18 mouse cellular contexts compared by ENCODE assay signal in genomic region chr3:86552170-86552569, GRCm38 (mm10). TPM values are rescaled to one million over a fixed set of nuclear protein-coding genes. Genes with fewer than 3 reads are reported as not detected.
DNase-seq lines count a peak whose midpoint lies in the region; ATAC-seq and TF ChIP-seq lines count a peak whose summit lies in the region.
"Had no signal": no experiment of that assay in that cellular context is flagged by ENCODE, and none has a peak within 500 bp of the region (broad histone marks: within the 10 kb centered on the region; RNA-seq: fewer than 3 reads in every experiment).

No protein-coding gene starts in this region.

- peaks cover 19% of the 10 kb centered on the region for H3K4me1 ChIP-seq in hindbrain, embryonic 12.5 days
- H3K4me1 ChIP-seq in hindbrain, embryonic 10.5 days (replicated peaks), result peaks cover 35% of the 10 kb centered on the region
- peaks cover 17% of the 10 kb centered on the region for H3K4me1 ChIP-seq in embryonic facial prominence, embryonic 13.5 days
- H3K4me1 ChIP-seq in limb, embryonic 12.5 days (replicated peaks), result peaks cover 38% of the 10 kb centered on the region
- no peaks in the 10 kb centered on the region for H3K4me1 ChIP-seq in forebrain, postnatal 0 days (ENCODE audit: insufficient read depth)

- H3K27me3 ChIP-seq in hindbrain, embryonic 12.5 days, result peaks cover 11% of the 10 kb centered on the region
- H3K27me3 ChIP-seq in hindbrain, embryonic 10.5 days (ENCODE audit: insufficient read depth, poor library complexity, severe bottlenecking), result peaks cover 75% of the 10 kb centered on the region
- H3K27me3 ChIP-seq in embryonic facial prominence, embryonic 13.5 days, result peaks cover 24% of the 10 kb centered on the region
- peaks cover 4% of the 10 kb centered on the region; the same call in 1 of the 2 replicates for H3K27me3 ChIP-seq in limb, embryonic 12.5 days
- peaks cover 72% of the 10 kb centered on the region for H3K27me3 ChIP-seq in forebrain, postnatal 0 days (ENCODE audit: insufficient read depth, low read length)

- no peaks in the 10 kb centered on the region for H3K9me3 ChIP-seq in hindbrain, embryonic 12.5 days (replicated peaks)
- H3K9me3 ChIP-seq in hindbrain, embryonic 10.5 days, result no peaks in the 10 kb centered on the region
- H3K9me3 ChIP-seq in embryonic facial prominence, embryonic 13.5 days, result no peaks in the 10 kb centered on the region
- no peaks in the 10 kb centered on the region for H3K9me3 ChIP-seq in limb, embryonic 12.5 days
- no peaks in the 10 kb centered on the region for H3K9me3 ChIP-seq in forebrain, postnatal 0 days (ENCODE audit: low read length)
- H3K9me3 ChIP-seq: forebrain, embryonic 12.5 days; megakaryocyte, embryonic 14.5 days; neural tube, embryonic 12.5 days had no signal

- H3K4me2 ChIP-seq in hindbrain, embryonic 12.5 days (replicated peaks), result peak overlapping the region; percentile 17; the same call in 1 of the 2 replicates
- H3K4me2 ChIP-seq in embryonic facial prominence, embryonic 13.5 days, result peak overlapping the region; percentile 71
- peak overlapping the region; percentile 41 for H3K4me2 ChIP-seq in limb, embryonic 12.5 days
- H3K4me2 ChIP-seq in forebrain, postnatal 0 days (ENCODE audit: low read depth), result no peak overlapping the region
- H3K4me2 ChIP-seq: forebrain, embryonic 12.5 days had no signal

- TF ChIP-seq CTCF in forebrain, postnatal 0 days (IDR thresholded peaks at IDR 0.05; ENCODE audit: low read depth), result no peak

- no peak overlapping the region for H3K4me3 ChIP-seq in hindbrain, embryonic 12.5 days
- no peak overlapping the region for H3K4me3 ChIP-seq in hindbrain, embryonic 10.5 days
- peak overlapping the region; percentile 13; the same call in 1 of the 2 replicates for H3K4me3 ChIP-seq in embryonic facial prominence, embryonic 13.5 days
- H3K4me3 ChIP-seq in limb, embryonic 12.5 days (replicated peaks), result no peak overlapping the region
- no peak overlapping the region for H3K4me3 ChIP-seq in forebrain, postnatal 0 days (ENCODE audit: low read depth, low read length)
- H3K4me3 ChIP-seq: forebrain, embryonic 12.5 days; megakaryocyte, embryonic 14.5 days; neural tube, embryonic 12.5 days had no signal

- H3K36me3 ChIP-seq in hindbrain, embryonic 12.5 days, result no peaks in the 10 kb centered on the region
- H3K36me3 ChIP-seq in hindbrain, embryonic 10.5 days, result no peaks in the 10 kb centered on the region
- no peaks in the 10 kb centered on the region for H3K36me3 ChIP-seq in embryonic facial prominence, embryonic 13.5 days
- H3K36me3 ChIP-seq in limb, embryonic 12.5 days, result no peaks in the 10 kb centered on the region
- no peaks in the 10 kb centered on the region for H3K36me3 ChIP-seq in forebrain, postnatal 0 days (ENCODE audit: insufficient read depth)
- H3K36me3 ChIP-seq: forebrain, embryonic 12.5 days; neural tube, embryonic 12.5 days had no signal

- H3K9ac ChIP-seq in hindbrain, embryonic 12.5 days, result no peak overlapping the region
- peak overlapping the region; percentile 61 for H3K9ac ChIP-seq in embryonic facial prominence, embryonic 13.5 days
- H3K9ac ChIP-seq in limb, embryonic 12.5 days (replicated peaks), result no peak overlapping the region
- H3K9ac ChIP-seq in forebrain, postnatal 0 days, result no peak overlapping the region
- H3K9ac ChIP-seq: forebrain, embryonic 12.5 days; neural tube, embryonic 12.5 days had no signal

- no peak for ATAC-seq in hindbrain, embryonic 12.5 days (ENCODE audit: low FRiP score)
- no peak for ATAC-seq in embryonic facial prominence, embryonic 13.5 days (ENCODE audit: insufficient number of reproducible peaks, insufficient read depth, low FRiP score, low TSS enrichment, low read depth)
- ATAC-seq in limb, embryonic 12.5 days (ENCODE audit: insufficient number of reproducible peaks, insufficient read depth, low FRiP score, low TSS enrichment, low read depth), result no peak
- ATAC-seq in forebrain, postnatal 0 days, result no peak

- H3K27ac ChIP-seq in hindbrain, embryonic 12.5 days, result peak overlapping the region; percentile 62; the same call in 1 of the 2 replicates
- H3K27ac ChIP-seq in hindbrain, embryonic 10.5 days, result no peak overlapping the region
- peak overlapping the region; percentile 94 for H3K27ac ChIP-seq in embryonic facial prominence, embryonic 13.5 days
- 0 out of 2 replicates have a peak overlapping the region, but pooled peaks have one; percentile 62 for H3K27ac ChIP-seq in limb, embryonic 12.5 days
- H3K27ac ChIP-seq in forebrain, postnatal 0 days (ENCODE audit: low read depth, low read length), result no peak overlapping the region
- H3K27ac ChIP-seq: forebrain, embryonic 12.5 days; neural tube, embryonic 12.5 days had no signal

- WGBS in hindbrain, embryonic 12.5 days, result 44% methylated on average over 5 of the region's 5 CpGs
- WGBS in hindbrain, embryonic 10.5 days, result 48% methylated on average over 5 of the region's 5 CpGs
- WGBS in embryonic facial prominence, embryonic 13.5 days, result 16% methylated on average over 5 of the region's 5 CpGs
- WGBS in limb, embryonic 12.5 days, result 17% methylated on average over 5 of the region's 5 CpGs
- 29% methylated on average over 5 of the region's 5 CpGs for WGBS in forebrain, postnatal 0 days

- DNase-seq in hindbrain, embryonic 10.5 days (ENCODE audit: low spot score), result no peak
- peak; percentile 69 for DNase-seq in retina, postnatal 1 day
- DNase-seq in forebrain, postnatal 0 days, result no peak
- DNase-seq in right cerebral cortex, adult 2 months (ENCODE audit: low spot score in 2 of 2), result no peak
- no peak for DNase-seq in thymus, postnatal 14 days
- DNase-seq: B cell, adult 2 months; cerebellum, adult 11 months; gastrocnemius, postnatal 14 days; layer of hippocampus, adult 9-11 months; left cerebral cortex, postnatal 4 days; lung, adult 2 months; thymus, adult 18-20 months had no signal

RNA-seq across cellular contexts. Expression of gene Mab21l2, which starts 3.7 kb away (rescaled TPM):
- polyA plus RNA-seq in hindbrain, embryonic 12.5 days (2016; fragmentation: Nextera tagmentation; extraction: Ambion mirVana), result 222 and 302 TPM in 2 replicates
- 37.6 and 121 TPM in 2 replicates for polyA plus RNA-seq in hindbrain, embryonic 10.5 days (2016; fragmentation: Nextera tagmentation; extraction: Ambion mirVana)
- 171 and 186 TPM in 2 replicates for polyA plus RNA-seq in embryonic facial prominence, embryonic 13.5 days (2015; fragmentation: Nextera tagmentation; extraction: Ambion mirVana)
- polyA plus RNA-seq in limb, embryonic 12.5 days (2016; fragmentation: Nextera tagmentation; extraction: Ambion mirVana), result 142 and 172 TPM in 2 replicates
- 1.3 and 2.3 TPM in 2 replicates for total RNA-seq in forebrain, postnatal 0 days (2014; rRNA removed)
- polyA plus RNA-seq in forebrain, postnatal 0 days (2015; fragmentation: Nextera tagmentation; extraction: Ambion mirVana), result 1.0 and 2.4 TPM in 2 replicates

Comparison
In these comparisons a context has a peak if more than half of its experiments do, and no peak if none do; other contexts are left out.
1. H3K27ac ChIP-seq: peak in hindbrain, embryonic 12.5 days (single experiment), embryonic facial prominence, embryonic 13.5 days (single experiment) and limb, embryonic 12.5 days (single experiment); none in hindbrain, embryonic 10.5 days (single experiment) and forebrain, postnatal 0 days (single experiment).
2. RNA of gene Mab21l2, which starts 3.7 kb away (polyA plus RNA-seq): 222 to 302 TPM in hindbrain, embryonic 12.5 days, 171 to 186 TPM in embryonic facial prominence, embryonic 13.5 days, 142 to 172 TPM in limb, embryonic 12.5 days and 37.6 to 121 TPM in hindbrain, embryonic 10.5 days; 1.0 to 2.4 TPM in forebrain, postnatal 0 days; every median in the first group is over 10 times any median in the second.